ENCODE assay signal across 11 mouse cellular contexts in the genomic region with DNA sequence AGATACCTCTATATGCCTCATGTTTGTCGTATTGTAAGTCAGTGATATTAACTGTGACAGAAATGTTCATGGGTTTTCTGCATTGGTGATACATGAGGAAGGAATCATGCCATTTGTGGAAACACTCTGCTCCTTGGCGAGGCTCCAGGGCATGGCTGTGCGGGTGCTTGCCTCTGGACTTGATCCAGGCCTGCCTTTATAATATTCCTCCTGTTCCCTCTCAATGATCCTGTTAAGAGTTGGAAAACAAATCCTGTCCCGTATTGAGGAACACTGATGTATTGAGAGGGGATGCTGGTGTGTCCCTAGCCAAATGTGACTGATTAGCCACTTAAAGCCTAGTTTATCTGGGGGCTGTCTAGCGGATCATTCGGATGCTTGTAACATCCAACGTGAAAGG. TPM values are rescaled to one million over a fixed set of nuclear protein-coding genes. Genes with fewer than 3 reads are reported as not detected.
DNase-seq lines count a peak whose midpoint lies in the region; ATAC-seq and TF ChIP-seq lines count a peak whose summit lies in the region.
"Had no signal": no experiment of that assay in that cellular context is flagged by ENCODE, and none has a peak within 500 bp of the region (broad histone marks: within the 10 kb centered on the region; RNA-seq: fewer than 3 reads in every experiment).

No protein-coding gene starts in this region.

- TF ChIP-seq POLR2A in brain, embryonic 14.5 days (IDR thresholded peaks at IDR 0.05; ENCODE audit: borderline replicate concordance, extremely low read depth, insufficient read depth, insufficient read length, poor library complexity, severe bottlenecking), result no peak

- H3K27me3 ChIP-seq in forebrain, embryonic 14.5 days (replicated peaks; ENCODE audit: control insufficient read depth, insufficient read depth, low read length), result no peaks in the 10 kb centered on the region
- no peaks in the 10 kb centered on the region for H3K27me3 ChIP-seq in forebrain, embryonic 15.5 days
- H3K27me3 ChIP-seq in heart, postnatal 0 days (ENCODE audit: control insufficient read depth, insufficient read depth, low read length), result no peaks in the 10 kb centered on the region
- H3K27me3 ChIP-seq: lung, embryonic 15.5 days; neural tube, embryonic 13.5 days; stomach, embryonic 15.5 days had no signal

- H3K27ac ChIP-seq in forebrain, embryonic 14.5 days (ENCODE audit: low read depth, low read length), result no peak overlapping the region
- no peak overlapping the region for H3K27ac ChIP-seq in forebrain, embryonic 15.5 days (replicated peaks)
- H3K27ac ChIP-seq in heart, postnatal 0 days (ENCODE audit: low read depth), result peak overlapping the region; percentile 62; the same call in 1 of the 2 replicates
- H3K27ac ChIP-seq: lung, embryonic 15.5 days; neural tube, embryonic 13.5 days; stomach, embryonic 15.5 days had no signal

- H3K4me2 ChIP-seq in forebrain, embryonic 14.5 days (ENCODE audit: low read length), result no peak overlapping the region
- H3K4me2 ChIP-seq in forebrain, embryonic 15.5 days (replicated peaks), result no peak overlapping the region
- peak overlapping the region; percentile 52 for H3K4me2 ChIP-seq in heart, postnatal 0 days (ENCODE audit: low read depth, low read length)
- H3K4me2 ChIP-seq: lung, embryonic 15.5 days; neural tube, embryonic 13.5 days; stomach, embryonic 15.5 days had no signal

- no peaks in the 10 kb centered on the region for H3K9me3 ChIP-seq in forebrain, embryonic 14.5 days (replicated peaks; ENCODE audit: control insufficient read depth, low read length)
- no peaks in the 10 kb centered on the region for H3K9me3 ChIP-seq in forebrain, embryonic 15.5 days
- H3K9me3 ChIP-seq in heart, postnatal 0 days (replicated peaks; ENCODE audit: control insufficient read depth, low read length), result no peaks in the 10 kb centered on the region
- H3K9me3 ChIP-seq: lung, embryonic 15.5 days; neural tube, embryonic 13.5 days; stomach, embryonic 15.5 days had no signal

- peaks cover 5% of the 10 kb centered on the region; the same call in 1 of the 2 replicates for H3K4me1 ChIP-seq in forebrain, embryonic 14.5 days (ENCODE audit: control insufficient read depth, insufficient read depth, low read length)
- H3K4me1 ChIP-seq in forebrain, embryonic 15.5 days, result peaks cover 5% of the 10 kb centered on the region
- H3K4me1 ChIP-seq in heart, postnatal 0 days (ENCODE audit: control insufficient read depth, insufficient read depth), result peaks cover 4% of the 10 kb centered on the region; the same call in 1 of the 2 replicates
- H3K4me1 ChIP-seq: stomach, embryonic 15.5 days had no signal

- no peak overlapping the region for H3K9ac ChIP-seq in forebrain, embryonic 14.5 days (ENCODE audit: low read length)
- H3K9ac ChIP-seq in forebrain, embryonic 15.5 days (replicated peaks), result no peak overlapping the region
- no peak overlapping the region for H3K9ac ChIP-seq in heart, postnatal 0 days (replicated peaks; ENCODE audit: low read depth, low read length)
- H3K9ac ChIP-seq: lung, embryonic 15.5 days; neural tube, embryonic 13.5 days; stomach, embryonic 15.5 days had no signal

- intact Hi-C loops in left cerebral cortex, postnatal 4 days (cut with DNase I), result no loop called here

- DNase-seq in forebrain, embryonic 14.5 days (ENCODE audit: low spot score), result peak; percentile 64
- peak; percentile 84 for DNase-seq in left cerebral cortex, postnatal 4 days
- no peak for DNase-seq in left cerebral cortex, adult 9 months (ENCODE audit: low spot score in 2 of 2)
- peak; percentile 79 for DNase-seq in brain, embryonic 14.5 days (ENCODE audit: low read depth)
- DNase-seq in heart, postnatal 0 days (ENCODE audit: low spot score), result peak; percentile 36
- DNase-seq in embryo, embryonic 10.5 days (ENCODE audit: low spot score), result no peak

- no peak overlapping the region for H3K4me3 ChIP-seq in forebrain, embryonic 14.5 days (ENCODE audit: low read depth, low read length)
- H3K4me3 ChIP-seq in forebrain, embryonic 15.5 days, result no peak overlapping the region
- H3K4me3 ChIP-seq in heart, postnatal 0 days (ENCODE audit: low read depth, low read length), result peak overlapping the region; percentile 21; the same call in 1 of the 2 replicates
- H3K4me3 ChIP-seq: lung, embryonic 15.5 days; neural tube, embryonic 13.5 days; stomach, embryonic 15.5 days had no signal

- no peak for TF ChIP-seq EP300 in heart, postnatal 0 days (IDR thresholded peaks at IDR 0.05; ENCODE audit: low read depth)

- TF ChIP-seq CTCF in brain, embryonic 14.5 days (IDR thresholded peaks at IDR 0.05; ENCODE audit: borderline replicate concordance, extremely low read depth, insufficient read depth, insufficient read length), result no peak
- no peak for TF ChIP-seq CTCF in heart, postnatal 0 days (IDR thresholded peaks at IDR 0.05; ENCODE audit: low read depth)

- WGBS in forebrain, embryonic 14.5 days, result 24% methylated on average over 7 of the region's 7 CpGs
- 27% methylated on average over 7 of the region's 7 CpGs for WGBS in forebrain, embryonic 15.5 days
- 30% methylated on average over 7 of the region's 7 CpGs for WGBS in heart, postnatal 0 days

- H3K36me3 ChIP-seq in forebrain, embryonic 14.5 days (ENCODE audit: control insufficient read depth, insufficient read depth, low read length), result 0 out of 2 replicates have a peak, but pooled peaks cover 6% of the 10 kb centered on the region
- peaks cover 4% of the 10 kb centered on the region; the same call in 1 of the 2 replicates for H3K36me3 ChIP-seq in forebrain, embryonic 15.5 days
- H3K36me3 ChIP-seq in heart, postnatal 0 days (replicated peaks; ENCODE audit: control insufficient read depth, insufficient read depth, low read length), result no peaks in the 10 kb centered on the region
- H3K36me3 ChIP-seq: stomach, embryonic 15.5 days had no signal

- ATAC-seq in forebrain, embryonic 14.5 days, result peak; percentile 58; the same call in 1 of the 2 replicates
- no peak for ATAC-seq in forebrain, embryonic 15.5 days (replicated peaks)
- no peak for ATAC-seq in heart, postnatal 0 days (ENCODE audit: insufficient read depth, low read depth)
- ATAC-seq in frontal cortex, adult (ENCODE audit: low TSS enrichment), result no peak

RNA-seq across cellular contexts. Expression of a gene that starts 11.7 kb away (rescaled TPM):
- polyA plus RNA-seq in forebrain, embryonic 14.5 days (2014; fragmentation: Nextera tagmentation; extraction: Ambion mirVana), result 26.4 and 43.8 TPM in 2 replicates
- polyA plus RNA-seq in forebrain, embryonic 15.5 days (2015; fragmentation: Nextera tagmentation; extraction: Ambion mirVana), result 58.3 and 59.8 TPM in 2 replicates
- 100 to 1,000 TPM; 105 to 110 TPM for total RNA-seq in left cerebral cortex, postnatal 4 days (2021)
- 21.2 and 35.3 TPM in 2 replicates for polyA plus RNA-seq in brain, embryonic 14.5 days (2012; rRNA removed)
- 6.5 and 8.7 TPM in 2 replicates for total RNA-seq in heart, postnatal 0 days (2014; rRNA removed; ENCODE audit: low replicate concordance)
- polyA plus RNA-seq in heart, postnatal 0 days (2015; fragmentation: Nextera tagmentation; extraction: Ambion mirVana), result 11.2 and 12.9 TPM in 2 replicates

Comparison
In these comparisons a context has a peak if more than half of its experiments do, and no peak if none do; other contexts are left out.
1. DNase-seq: peak in forebrain, embryonic 14.5 days (single experiment), left cerebral cortex, postnatal 4 days (single experiment), brain, embryonic 14.5 days (single experiment) and heart, postnatal 0 days (single experiment); none in left cerebral cortex, adult 9 months (0 of 2) and embryo, embryonic 10.5 days (single experiment).